Mouse (Mus musculus) kidney, embryonic 16.5 days (tissue): Measurements from ENCODE around the gene Sema4b. TPM values are rescaled to one million over a fixed set of nuclear protein-coding genes. Genes with fewer than 3 reads are reported as not detected.

Experiments used
- ATAC-seq: fragments of 200-750 bp; cut with Nextera tagmentation; 2 replicates; pipeline ENCODE4 v1.8.0; 2017; ENCODE audit warnings: moderate TSS enrichment; ENCODE audit not compliant: low FRiP score, low TSS enrichment
- H3K27ac ChIP-seq: fragments of 300-500 bp; sonication (generic); 2 replicates; pipeline ENCODE4 v1.5.1; 2014; ENCODE audit warnings: low read length
- H3K27me3 ChIP-seq: fragments of 300-500 bp; sonication (generic); 2 replicates; pipeline ENCODE4 v1.6.1; 2014; ENCODE audit warnings: low read length, control low read depth, mixed read lengths; ENCODE audit not compliant: insufficient read depth
- H3K36me3 ChIP-seq: fragments of 300-500 bp; sonication (generic); 2 replicates; pipeline ENCODE4 v1.6.1; 2014; ENCODE audit warnings: low read length, control low read depth, mixed read lengths; ENCODE audit not compliant: insufficient read depth
- H3K4me1 ChIP-seq: fragments of 300-500 bp; sonication (generic); 2 replicates; pipeline ENCODE4 v1.6.1; 2014; ENCODE audit warnings: low read length, control low read depth, mixed read lengths; ENCODE audit not compliant: insufficient read depth
- H3K4me2 ChIP-seq: fragments of 300-500 bp; sonication (generic); replicated peaks from 2 replicates; pipeline ENCODE4 v1.6.1; 2014; ENCODE audit warnings: low read depth, low read length
- H3K4me3 ChIP-seq: fragments of 300-500 bp; sonication (generic); 2 replicates; pipeline ENCODE4 v1.5.1; 2014; ENCODE audit warnings: mild to moderate bottlenecking, low read length
- H3K9ac ChIP-seq: fragments of 300-500 bp; sonication (generic); replicated peaks from 2 replicates; pipeline ENCODE4 v1.6.1; 2014; ENCODE audit warnings: low read length
- H3K9me3 ChIP-seq: fragments of 300-500 bp; sonication (generic); 2 replicates; pipeline ENCODE4 v1.6.1; 2016; ENCODE audit warnings: low read length, control low read depth
- WGBS: fragments of 180-500 bp; shearing (Covaris S2); extraction: QIAGEN DNeasy Blood & Tissue Kit; methylation state at CpG from one replicate; pipeline ENCODE4 v1.1.7; 2014; 5-methylcytosine and 5-hydroxymethylcytosine counted together
- polyA plus RNA-seq: library from polyadenylated mRNA; unstranded; fragments of >200 nt; fragmentation: Nextera tagmentation; extraction: Ambion mirVana; gene quantifications from 2 replicates; pipeline ENCODE4 v1.2.1, GENCODE M21; 2015

The Sema4b gene
- polyA plus RNA-seq, 1 experiment from 2014 or later: 17.7 TPM

GRCm38 (mm10) chr7:80208738-80209430 lies 22.2 kb downstream of the Sema4b start:
- no peaks in the 10 kb centered on the region for H3K27me3 ChIP-seq
- peak overlapping the region; percentile 29; the same call in 1 of the 2 replicates for H3K9ac ChIP-seq
- ATAC-seq: peak; percentile 46; the same call in 1 of the 2 replicates
- H3K4me3 ChIP-seq: no peak overlapping the region
- H3K27ac ChIP-seq: peak overlapping the region; percentile 32; the same call in 1 of the 2 replicates
- 76% methylated on average over 10 of the region's 10 CpGs for WGBS
- H3K4me2 ChIP-seq: no peak overlapping the region
- H3K4me1 ChIP-seq: peaks cover 54% of the 10 kb centered on the region
- peaks cover 7% of the 10 kb centered on the region; the same call in 1 of the 2 replicates for H3K36me3 ChIP-seq
- H3K9me3 ChIP-seq: no peaks in the 10 kb centered on the region

- peak overlapping the region; percentile 32; the same call in 1 of the 2 replicates for H3K27ac ChIP-seq
- no peaks in the 10 kb centered on the region for H3K27me3 ChIP-seq
Measured at GRCm38 (mm10) chr7:80209669-80210068, 23.0 kb downstream of the Sema4b start.

GRCm38 (mm10) chr7:80210982-80211381 lies 24.3 kb downstream of the Sema4b start:
- Histone ChIP-seq H3K4me1 (peaks cover 47% of the 10 kb centered on the region), H3K4me2 (no peak overlapping the region), H3K36me3 (peaks cover 12% of the 10 kb centered on the region; the same call in 1 of the 2 replicates), H3K27ac (no peak overlapping the region), H3K27me3 (no peaks in the 10 kb centered on the region), H3K4me3 (no peak overlapping the region), H3K9ac (no peak overlapping the region), H3K9me3 (no peaks in the 10 kb centered on the region)
- 84% methylated on average over 4 of the region's 4 CpGs for WGBS
- no peak for ATAC-seq

More at GRCm38 (mm10) chr7:80209669-80210068, 23.0 kb downstream of the Sema4b start:
- no peaks in the 10 kb centered on the region for H3K9me3 ChIP-seq
- H3K4me2 ChIP-seq: no peak overlapping the region
- no peak overlapping the region for H3K4me3 ChIP-seq
- peaks cover 54% of the 10 kb centered on the region for H3K4me1 ChIP-seq
- no peak for ATAC-seq
- H3K36me3 ChIP-seq: peaks cover 7% of the 10 kb centered on the region; the same call in 1 of the 2 replicates
- 72% methylated on average over 6 of the region's 6 CpGs for WGBS
- H3K9ac ChIP-seq: no peak overlapping the region

GRCm38 (mm10) chr7:80213604-80214003 lies 27.0 kb downstream of the Sema4b start:
- Histone ChIP-seq H3K27me3 (no peaks in the 10 kb centered on the region), H3K4me1 (peaks cover 21% of the 10 kb centered on the region), H3K9ac (no peak overlapping the region), H3K36me3 (peaks cover 30% of the 10 kb centered on the region), H3K27ac (no peak overlapping the region), H3K9me3 (no peaks in the 10 kb centered on the region), H3K4me2 (no peak overlapping the region), H3K4me3 (no peak overlapping the region)
- ATAC-seq: no peak
- WGBS: 92% methylated on average over 7 of the region's 7 CpGs

- Histone ChIP-seq H3K9ac (no peak overlapping the region), H3K9me3 (no peaks in the 10 kb centered on the region), H3K4me1 (peaks cover 12% of the 10 kb centered on the region), H3K27me3 (no peaks in the 10 kb centered on the region), H3K4me2 (no peak overlapping the region), H3K4me3 (no peak overlapping the region), H3K36me3 (peaks cover 39% of the 10 kb centered on the region), H3K27ac (no peak overlapping the region)
- 83% methylated on average over 8 of the region's 8 CpGs for WGBS
- no peak for ATAC-seq
Measured at GRCm38 (mm10) chr7:80214459-80214858, 27.8 kb downstream of the Sema4b start.

GRCm38 (mm10) chr7:80215398-80215797 lies 28.8 kb downstream of the Sema4b start:
- peaks cover 48% of the 10 kb centered on the region for H3K36me3 ChIP-seq
- no peaks in the 10 kb centered on the region for H3K9me3 ChIP-seq
- H3K27me3 ChIP-seq: no peaks in the 10 kb centered on the region
- 32% methylated on average over 4 of the region's 4 CpGs for WGBS
- H3K27ac ChIP-seq: no peak overlapping the region
- 0 out of 2 replicates have a peak, but pooled peaks cover 3% of the 10 kb centered on the region for H3K4me1 ChIP-seq
- peak overlapping the region; percentile 44 for H3K9ac ChIP-seq
- H3K4me2 ChIP-seq: no peak overlapping the region
- ATAC-seq: peak; percentile 79
- no peak overlapping the region for H3K4me3 ChIP-seq

GRCm38 (mm10) chr7:80216566-80216965 lies 29.9 kb downstream of the Sema4b start:
- Histone ChIP-seq H3K4me1 (no peaks in the 10 kb centered on the region), H3K4me3 (no peak overlapping the region), H3K36me3 (peaks cover 58% of the 10 kb centered on the region), H3K9ac (peak overlapping the region; percentile 10; the same call in 1 of the 2 replicates), H3K9me3 (no peaks in the 10 kb centered on the region), H3K27me3 (no peaks in the 10 kb centered on the region), H3K27ac (no peak overlapping the region), H3K4me2 (no peak overlapping the region)
- ATAC-seq: 0 out of 2 replicates have a peak, but pooled peaks have one; percentile 21
- 73% methylated on average over 8 of the region's 8 CpGs for WGBS

GRCm38 (mm10) chr7:80218666-80219065 lies 32.0 kb downstream of the Sema4b start:
- no peaks in the 10 kb centered on the region for H3K4me1 ChIP-seq
- WGBS: 96% methylated on average over 9 of the region's 9 CpGs

GRCm38 (mm10) chr7:80220237-80220797 lies 33.7 kb downstream of the Sema4b start:
- Histone ChIP-seq H3K9ac (no peak overlapping the region), H3K27ac (no peak overlapping the region), H3K4me2 (no peak overlapping the region), H3K36me3 (peaks cover 72% of the 10 kb centered on the region), H3K4me1 (no peaks in the 10 kb centered on the region), H3K9me3 (no peaks in the 10 kb centered on the region), H3K4me3 (no peak overlapping the region), H3K27me3 (no peaks in the 10 kb centered on the region)
- 92% methylated on average over 9 of the region's 9 CpGs for WGBS
- no peak for ATAC-seq

More at GRCm38 (mm10) chr7:80218666-80219065, 32.0 kb downstream of the Sema4b start:
- H3K27ac ChIP-seq: no peak overlapping the region
- no peaks in the 10 kb centered on the region for H3K9me3 ChIP-seq
- H3K9ac ChIP-seq: no peak overlapping the region
- no peak overlapping the region for H3K4me2 ChIP-seq
- peaks cover 56% of the 10 kb centered on the region for H3K36me3 ChIP-seq
- H3K4me3 ChIP-seq: no peak overlapping the region
- no peak for ATAC-seq
- no peaks in the 10 kb centered on the region for H3K27me3 ChIP-seq
